Mouse (Mus musculus) heart, postnatal 0 days (tissue): ENCODE data around the gene Sufu.

Source experiments
- CTCF ChIP-seq: IDR thresholded peaks from 2 replicates; pipeline ENCODE4 v1.5.1; 2016; ENCODE audit warnings: antibody characterized with exemption, control low read depth, low read depth
- EP300 ChIP-seq: IDR thresholded peaks from 2 replicates; pipeline ENCODE4 v1.6.1; 2016; ENCODE audit warnings: antibody characterized with exemption, low read depth

DNA sequence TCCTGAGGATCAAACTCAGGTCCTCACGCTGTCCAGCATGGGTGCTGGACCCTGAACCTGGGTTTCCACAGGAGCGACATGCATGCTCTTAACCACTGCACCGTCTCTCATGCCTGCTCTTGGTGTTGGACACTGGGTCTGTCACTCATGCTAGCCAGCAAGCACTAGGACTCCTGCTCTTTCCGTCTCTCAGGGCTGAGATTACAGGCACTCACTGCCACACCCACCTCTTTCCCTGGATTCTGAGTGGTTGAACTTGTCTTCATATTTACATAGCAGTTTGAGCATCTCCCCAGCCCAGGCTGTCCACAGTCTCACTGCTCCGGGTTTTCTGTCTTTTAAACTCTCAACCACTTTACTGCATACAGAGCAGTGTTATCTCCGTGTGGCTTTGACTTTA lies 48.9 kb downstream of the Sufu start:
- TF ChIP-seq CTCF = no peak
- TF ChIP-seq EP300 = no peak
